In the genomic region with DNA sequence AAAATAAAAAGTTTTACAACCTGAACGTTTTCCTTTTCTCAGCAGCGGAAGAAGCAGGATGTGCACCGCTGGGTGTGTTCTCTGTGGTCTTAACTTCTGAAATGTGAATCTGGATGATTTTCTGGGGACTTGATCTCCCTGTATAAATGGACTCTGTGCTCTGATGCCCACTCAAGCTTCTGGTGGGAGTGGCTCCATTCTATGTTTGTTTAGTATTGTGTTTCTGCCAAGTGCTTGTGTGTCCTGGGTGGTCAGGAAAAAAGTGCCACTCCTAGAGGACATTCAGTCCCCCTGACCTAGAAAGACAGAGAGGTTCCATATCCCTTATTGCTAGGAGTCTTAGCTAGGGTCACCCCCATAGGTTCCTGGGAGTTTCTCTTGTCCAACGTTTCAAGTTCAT, we compare ENCODE assay signal across 41 mouse cellular contexts. TPM values are rescaled to one million over a fixed set of nuclear protein-coding genes. Genes with fewer than 3 reads are reported as not detected.
"Had no signal": no experiment of that assay in that cellular context is flagged by ENCODE, and none has a peak within 500 bp of the region (broad histone marks: within the 10 kb centered on the region; RNA-seq: fewer than 3 reads in every experiment).

A gene (minus strand): TSS at position 101 of the 400 bp plus-strand sequence.

- H3K9me3 ChIP-seq: heart, embryonic 10.5 days; heart, embryonic 12.5 days; heart, embryonic 13.5 days; heart, embryonic 15.5 days; hindbrain, embryonic 10.5 days; hindbrain, embryonic 12.5 days; hindbrain, embryonic 13.5 days; hindbrain, embryonic 15.5 days; kidney, embryonic 15.5 days had no signal

- H3K27ac ChIP-seq: heart, embryonic 10.5 days; heart, embryonic 13.5 days; heart, embryonic 15.5 days; hindbrain, embryonic 10.5 days; hindbrain, embryonic 12.5 days; hindbrain, embryonic 13.5 days; hindbrain, embryonic 14.5 days; hindbrain, embryonic 15.5 days; hindbrain, postnatal 0 days; kidney, embryonic 15.5 days; kidney, postnatal 0 days; layer of hippocampus, adult 2 months; left cerebral cortex, adult 2 months had no signal

- H3K9ac ChIP-seq: heart, embryonic 12.5 days; heart, embryonic 13.5 days; heart, embryonic 15.5 days; hindbrain, embryonic 12.5 days; hindbrain, embryonic 13.5 days; hindbrain, embryonic 14.5 days; hindbrain, embryonic 15.5 days; kidney, embryonic 15.5 days had no signal

- DNase-seq: heart, postnatal 10 days; heart, postnatal 14 days; heart, postnatal 36 days; heart, postnatal 4 days; kidney, adult 11 months; kidney, adult 18-20 months; kidney, adult 2 months; kidney, adult 8-10 months; kidney, adult 9 months; kidney, postnatal 10 days; kidney, postnatal 14 days; kidney, postnatal 25 days; kidney, postnatal 36 days; kidney, postnatal 4 days; layer of hippocampus, adult 9-11 months; layer of hippocampus, postnatal 36 days had no signal

- H3K27me3 ChIP-seq: heart, embryonic 12.5 days; hindbrain, embryonic 13.5 days; hindbrain, embryonic 15.5 days; kidney, embryonic 15.5 days had no signal

- H3K4me3 ChIP-seq: heart, embryonic 10.5 days; heart, embryonic 12.5 days; heart, embryonic 13.5 days; heart, embryonic 15.5 days; hindbrain, embryonic 10.5 days; hindbrain, embryonic 12.5 days; hindbrain, embryonic 13.5 days; hindbrain, embryonic 15.5 days; kidney, embryonic 15.5 days; layer of hippocampus, adult 2 months; left cerebral cortex, adult 2 months had no signal

- H3K4me1 ChIP-seq: heart, embryonic 10.5 days; heart, embryonic 12.5 days; heart, embryonic 13.5 days; heart, embryonic 15.5 days; hindbrain, embryonic 10.5 days; hindbrain, embryonic 12.5 days; kidney, embryonic 15.5 days had no signal

- H3K36me3 ChIP-seq: heart, embryonic 10.5 days; heart, embryonic 12.5 days; heart, embryonic 13.5 days; heart, embryonic 15.5 days; hindbrain, embryonic 10.5 days; hindbrain, embryonic 12.5 days; hindbrain, embryonic 13.5 days; hindbrain, embryonic 15.5 days; kidney, embryonic 15.5 days had no signal

- ATAC-seq: hindbrain, embryonic 16.5 days; hindbrain, postnatal 0 days; inflammation-experienced regulatory T-cells, adult 6 months; intestine, embryonic 16.5 days; intestine, postnatal 0 days had no signal

- H3K4me2 ChIP-seq: heart, embryonic 11.5 days; heart, embryonic 12.5 days; heart, embryonic 13.5 days; heart, embryonic 15.5 days; hindbrain, embryonic 12.5 days; hindbrain, embryonic 13.5 days; hindbrain, embryonic 14.5 days; hindbrain, embryonic 15.5 days; kidney, embryonic 15.5 days had no signal

RNA-seq across cellular contexts. Expression of the gene that starts here (rescaled TPM):
- polyA plus RNA-seq: heart, embryonic 10.5 days; heart, embryonic 11.5 days; heart, embryonic 14.5 days; heart, embryonic 15.5 days; heart, embryonic 16.5 days; heart, postnatal 0 days; hindbrain, embryonic 10.5 days; hindbrain, embryonic 11.5 days; hindbrain, embryonic 12.5 days; hindbrain, embryonic 13.5 days; inflammation-experienced regulatory T-cells, adult 6 months; intestine, embryonic 16.5 days; intestine, postnatal 0 days; kidney, adult 2 months; kidney, embryonic 14.5 days; kidney, embryonic 15.5 days; kidney, embryonic 16.5 days; kidney, postnatal 0 days had no signal
